Mouse (Mus musculus) MEL (cell line): Measurements from ENCODE around the gene Casr. TPM values are rescaled to one million over a fixed set of nuclear protein-coding genes. Genes with fewer than 3 reads are reported as not detected.

Experiments
- DNase-seq: peaks from one replicate; pipeline ENCODE4 v3.0.0; 2011; ENCODE audit warnings: low read depth, low spot score
- H3K27ac ChIP-seq: 2 replicates; pipeline ENCODE4 v1.5.1; 2012; ENCODE audit warnings: low read depth, mild to moderate bottlenecking, control low read depth, low read length, moderate library complexity; ENCODE audit not compliant: control insufficient read depth
- H3K27me3 ChIP-seq, 2 experiments: fragments of 150-350 bp in 1 of 2; sonication (generic) in 1 of 2; 2 replicates each; pipeline ENCODE4 v1.6.1; 2012; ENCODE audit warnings: low read length in 2 of 2, mild to moderate bottlenecking in 2 of 2, improper control_type of control experiment in 1 of 2, moderate library complexity in 1 of 2; ENCODE audit not compliant: insufficient read depth in 2 of 2, control insufficient read depth in 1 of 2
- H3K36me3 ChIP-seq, 2 experiments: 2 replicates each; pipeline ENCODE4 v1.6.1; 2012 to 2014; ENCODE audit warnings: low read length in 2 of 2, improper control_type of control experiment in 1 of 2, inconsistent platforms in 1 of 2, mild to moderate bottlenecking in 1 of 2; ENCODE audit not compliant: insufficient read depth in 2 of 2, control insufficient read depth in 1 of 2
- H3K4me1 ChIP-seq, 2 experiments: fragments of 150-350 bp in 1 of 2; sonication (generic) in 1 of 2; 2 replicates each; pipeline ENCODE4 v1.6.1; 2012; ENCODE audit warnings: low read length in 2 of 2, improper control_type of control experiment in 1 of 2, mild to moderate bottlenecking in 1 of 2; ENCODE audit not compliant: insufficient read depth in 2 of 2, control insufficient read depth in 1 of 2
- H3K4me3 ChIP-seq, 2 experiments: fragments of 150-350 bp in 1 of 2; sonication (generic) in 1 of 2; 2 replicates each; pipeline ENCODE4 v1.5.1; 2012; ENCODE audit warnings: low read depth in 2 of 2, low read length in 2 of 2, mild to moderate bottlenecking in 2 of 2, moderate library complexity in 2 of 2, control low read depth in 1 of 2, improper control_type of control experiment in 1 of 2; ENCODE audit not compliant: control insufficient read depth in 1 of 2, insufficient read depth in 1 of 2
- H3K79me2 ChIP-seq: 2 replicates; pipeline ENCODE4 v1.6.1; 2012; ENCODE audit warnings: mild to moderate bottlenecking, low read length, moderate library complexity; ENCODE audit not compliant: control insufficient read depth, poor library complexity, insufficient read depth
- H3K9ac ChIP-seq: 2 replicates; pipeline ENCODE4 v1.6.1; 2012; ENCODE audit warnings: low read depth, mild to moderate bottlenecking, control low read depth, low read length, moderate library complexity; ENCODE audit not compliant: control insufficient read depth, poor library complexity, severe bottlenecking
- H3K9me3 ChIP-seq: fragments of 150-350 bp; sonication (generic); replicated peaks from 2 replicates; pipeline ENCODE4 v1.6.1; 2012; ENCODE audit warnings: mild to moderate bottlenecking, low read length, improper control_type of control experiment, moderate library complexity; ENCODE audit not compliant: insufficient read depth
- CTCF ChIP-seq, 3 experiments: IDR thresholded peaks in 2 of 3; conservative IDR thresholded peaks in 1 of 3; 2 replicates each; pipeline ENCODE4 v1.5.1; 2011 to 2012; ENCODE audit warnings: low read length in 3 of 3, low read depth in 2 of 3, mild to moderate bottlenecking in 2 of 3, improper control_type of control experiment in 1 of 3, inconsistent platforms in 1 of 3, mixed read lengths in 1 of 3, moderate library complexity in 1 of 3; ENCODE audit not compliant: control insufficient read depth in 1 of 3, insufficient read depth in 1 of 3, poor library complexity in 1 of 3, severe bottlenecking in 1 of 3
- ELF1 ChIP-seq: IDR thresholded peaks from 2 replicates; pipeline ENCODE4 v1.6.1; 2014; ENCODE audit warnings: low read depth, mild to moderate bottlenecking, inconsistent platforms, low read length, improper control_type of control experiment, moderate library complexity
- EP300 ChIP-seq, 2 experiments: IDR thresholded peaks; 2 replicates each; pipeline ENCODE4 v1.6.1; 2011; ENCODE audit warnings: improper control_type of control experiment in 2 of 2, low read length in 2 of 2, low read depth in 1 of 2, mild to moderate bottlenecking in 1 of 2
- ETS1 ChIP-seq: IDR thresholded peaks from 2 replicates; pipeline ENCODE4 v1.6.1; 2012; ENCODE audit warnings: low read depth, mild to moderate bottlenecking, inconsistent platforms, low read length, improper control_type of control experiment, moderate library complexity
- GATA1 ChIP-seq: IDR thresholded peaks from 2 replicates; pipeline ENCODE4 v1.6.1; 2011; ENCODE audit warnings: low read depth, low read length, improper control_type of control experiment
- JUND ChIP-seq: IDR thresholded peaks from 2 replicates; pipeline ENCODE4 v1.6.1; 2011; ENCODE audit warnings: low read depth, mild to moderate bottlenecking, improper control_type of control experiment, low read length
- KAT2A ChIP-seq: conservative IDR thresholded peaks from 2 replicates; pipeline ENCODE4 v1.6.1; 2012; ENCODE audit warnings: low read depth, low read length, improper control_type of control experiment, inconsistent platforms
- MAX ChIP-seq: IDR thresholded peaks from 2 replicates; pipeline ENCODE4 v1.6.1; 2011; ENCODE audit warnings: low read length, improper control_type of control experiment
- MYB ChIP-seq: IDR thresholded peaks from 2 replicates; pipeline ENCODE4 v1.6.1; 2011; ENCODE audit warnings: mild to moderate bottlenecking, low read depth, low read length, improper control_type of control experiment
- NELFE ChIP-seq: IDR thresholded peaks from 2 replicates; pipeline ENCODE4 v1.6.1; 2011; ENCODE audit warnings: low read depth, low read length, improper control_type of control experiment
- NRF1 ChIP-seq: IDR thresholded peaks from 2 replicates; pipeline ENCODE4 v1.6.1; 2014; ENCODE audit warnings: low read depth, mild to moderate bottlenecking, inconsistent platforms, low read length, improper control_type of control experiment, moderate library complexity; ENCODE audit not compliant: poor library complexity, insufficient read depth, severe bottlenecking
- POLR2A ChIP-seq, 2 experiments: IDR thresholded peaks; 2 replicates each; pipeline ENCODE4 v1.6.1; 2011 to 2012; ENCODE audit warnings: low read length in 2 of 2, mild to moderate bottlenecking in 2 of 2, control low read depth in 1 of 2, improper control_type of control experiment in 1 of 2, low read depth in 1 of 2, moderate library complexity in 1 of 2; ENCODE audit not compliant: control insufficient read depth in 1 of 2, insufficient read depth in 1 of 2, poor library complexity in 1 of 2
- RAD21 ChIP-seq: IDR thresholded peaks from 2 replicates; pipeline ENCODE4 v1.6.1; 2011; ENCODE audit warnings: mild to moderate bottlenecking, low read depth, low read length, improper control_type of control experiment
- RCOR1 ChIP-seq: IDR thresholded peaks from 2 replicates; pipeline ENCODE4 v1.6.1; 2012; ENCODE audit warnings: low read depth, mild to moderate bottlenecking, inconsistent platforms, low read length, improper control_type of control experiment
- SMC3 ChIP-seq: IDR thresholded peaks from 2 replicates; pipeline ENCODE4 v1.6.1; 2011; ENCODE audit warnings: low read depth, low read length, improper control_type of control experiment
- TAL1 ChIP-seq: IDR thresholded peaks from 2 replicates; pipeline ENCODE4 v1.6.1; 2012; ENCODE audit warnings: mild to moderate bottlenecking, inconsistent platforms, low read length, moderate library complexity, mixed read lengths
- TBP ChIP-seq: IDR thresholded peaks from 2 replicates; pipeline ENCODE4 v1.8.0; 2011; ENCODE audit warnings: low read depth, low read length, improper control_type of control experiment
- UBTF ChIP-seq: IDR thresholded peaks from 2 replicates; pipeline ENCODE4 v1.6.1; 2012; ENCODE audit warnings: low read depth, mild to moderate bottlenecking, inconsistent platforms, low read length, improper control_type of control experiment, moderate library complexity, borderline replicate concordance; ENCODE audit not compliant: insufficient read depth
- USF2 ChIP-seq, 2 experiments: IDR thresholded peaks; 2 replicates each; pipeline ENCODE4 v1.6.1; 2011 to 2012; ENCODE audit warnings: improper control_type of control experiment in 2 of 2, low read length in 2 of 2, borderline replicate concordance in 1 of 2, inconsistent platforms in 1 of 2, low read depth in 1 of 2, mild to moderate bottlenecking in 1 of 2; ENCODE audit not compliant: insufficient read depth in 1 of 2
- ZC3H11A ChIP-seq: IDR thresholded peaks from 2 replicates; pipeline ENCODE4 v1.6.1; 2012; ENCODE audit warnings: low read depth, mild to moderate bottlenecking, inconsistent platforms, low read length, improper control_type of control experiment
- ZKSCAN1 ChIP-seq: IDR thresholded peaks from 2 replicates; pipeline ENCODE4 v1.6.1; 2012; ENCODE audit warnings: low read depth, mild to moderate bottlenecking, inconsistent platforms, low read length, improper control_type of control experiment, moderate library complexity
- ZMIZ1 ChIP-seq: IDR thresholded peaks from 2 replicates; pipeline ENCODE4 v1.6.1; 2012; ENCODE audit warnings: low read depth, mild to moderate bottlenecking, inconsistent platforms, low read length, improper control_type of control experiment, moderate library complexity
- ZNF384 ChIP-seq: IDR thresholded peaks from 2 replicates; pipeline ENCODE4 v1.6.1; 2012; ENCODE audit warnings: low read depth, mild to moderate bottlenecking, inconsistent platforms, low read length, improper control_type of control experiment
- polyA plus RNA-seq, 2 experiments: library from polyadenylated mRNA; stranded (reverse) in 1 of 2; unstranded in 1 of 2; fragments of >175 nt in 1 of 2; fragments of >200 nt in 1 of 2; gene quantifications; 2 replicates each; pipeline versions ENCODE4 v1.2.1 to v1.2.4; 2012; ENCODE audit warnings: low replicate concordance in 2 of 2, low read depth in 1 of 2; ENCODE audit not compliant: insufficient read length in 2 of 2, insufficient read depth in 1 of 2, missing spikeins in 1 of 2
- total RNA-seq: library from RNA; depleted of rRNA; stranded (reverse); fragments of 300-350 nt; gene quantifications from 2 replicates; pipeline ENCODE4 v1.2.3, GENCODE M21; 2012

Casr gene
- total and polyA plus RNA-seq, 3 experiments, result not detected

DNA sequence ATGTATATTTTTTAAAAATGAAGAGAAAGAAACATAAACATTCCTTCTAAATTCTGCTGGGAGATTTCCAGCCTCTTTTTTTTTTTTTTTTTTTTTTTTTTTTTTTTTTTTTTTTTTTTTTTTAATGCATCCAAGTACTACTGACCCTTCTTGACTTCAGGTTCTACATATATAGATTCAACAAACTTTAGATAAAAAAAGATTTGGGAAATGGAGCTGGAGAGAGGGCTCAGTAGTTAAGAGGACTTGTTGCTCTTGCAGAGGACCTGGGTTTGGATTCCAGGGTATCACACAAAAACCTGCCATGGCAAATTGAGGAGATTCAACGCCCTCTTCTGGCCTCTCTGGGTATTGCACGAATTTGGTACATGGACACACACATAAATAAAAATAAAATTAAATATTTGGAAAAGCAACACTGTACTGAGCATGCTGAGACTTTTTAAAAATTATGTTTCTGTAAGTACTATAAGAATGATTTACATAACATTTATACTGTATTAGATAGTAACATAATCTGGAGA, 91.9 kb downstream of the Casr start:
- peak; percentile 57 for DNase-seq
- Histone ChIP-seq H3K79me2 (no peaks in the 10 kb centered on the region), H3K4me3 (no peak overlapping the region), H3K4me1 (peaks cover 0 to 2% of the 10 kb centered on the region in 2 experiments; a peak in 1 of 4 replicates), H3K9me3 (no peaks in the 10 kb centered on the region), H3K9ac (no peak overlapping the region), H3K27ac (no peak overlapping the region), H3K27me3 (no peaks in the 10 kb centered on the region), H3K36me3 (no peaks in the 10 kb centered on the region)
- TF ChIP-seq MAX (no peak), CTCF (IDR thresholded peaks at IDR 0.05 in 2 of 3, conservative IDR thresholded peaks at IDR 0.05 in 1 of 3; ENCODE audit: control insufficient read depth in 1 of 3, insufficient read depth in 1 of 3, low read depth in 2 of 3, low read length in 3 of 3, poor library complexity in 1 of 3, severe bottlenecking in 1 of 3) (peak; percentile 31 to 52 (median 49); a peak in 5 of 6 replicates), TBP (no peak), MYB (no peak), RAD21 (peak; percentile 43), SMC3 (peak; percentile 44; the same call in 1 of the 2 replicates), ZNF384 (0 out of 2 replicates have a peak, but pooled peaks have one; percentile 20), ELF1 (no peak)

- H3K9ac ChIP-seq, result no peak overlapping the region
- no peaks in the 10 kb centered on the region for H3K36me3 ChIP-seq
- H3K9me3 ChIP-seq, result no peaks in the 10 kb centered on the region
- H3K27me3 ChIP-seq, result no peaks in the 10 kb centered on the region
- H3K4me1 ChIP-seq, result peaks cover 0 to 2% of the 10 kb centered on the region in 2 experiments; a peak in 1 of 4 replicates
- H3K79me2 ChIP-seq, result no peaks in the 10 kb centered on the region
- H3K4me3 ChIP-seq, result no peak overlapping the region
- no peak overlapping the region for H3K27ac ChIP-seq
- TF ChIP-seq NRF1 (no peak), MAX (no peak), MYB (no peak), ZC3H11A (no peak), ZMIZ1 (no peak), ETS1 (no peak), TAL1 (no peak), GATA1 (no peak), RAD21 (no peak), RCOR1 (no peak), EP300 (IDR thresholded peaks at IDR 0.05; ENCODE audit: low read depth in 1 of 2, low read length in 2 of 2) (no peak)
- DNase-seq, result no peak
Observed at GRCm38 (mm10) chr16:36469367-36469766, 92.6 kb downstream of the Casr start.

- no peak overlapping the region for H3K27ac ChIP-seq
- no peaks in the 10 kb centered on the region for H3K9me3 ChIP-seq
- no peaks in the 10 kb centered on the region for H3K36me3 ChIP-seq
- peak; percentile 49 for DNase-seq
- no peaks in the 10 kb centered on the region for H3K27me3 ChIP-seq
- TF ChIP-seq TAL1 (no peak), NELFE (no peak), EP300 (IDR thresholded peaks at IDR 0.05; ENCODE audit: low read depth in 1 of 2, low read length in 2 of 2) (no peak), CTCF (IDR thresholded peaks at IDR 0.05 in 2 of 3, conservative IDR thresholded peaks at IDR 0.05 in 1 of 3; ENCODE audit: control insufficient read depth in 1 of 3, insufficient read depth in 1 of 3, low read depth in 2 of 3, low read length in 3 of 3, poor library complexity in 1 of 3, severe bottlenecking in 1 of 3) (peak; percentile 44 to 58 (median 53)), KAT2A (no peak), ZC3H11A (0 out of 2 replicates have a peak, but pooled peaks have one; percentile 14), TBP (no peak), JUND (no peak), POLR2A (IDR thresholded peaks at IDR 0.05; ENCODE audit: control insufficient read depth in 1 of 2, insufficient read depth in 1 of 2, low read depth in 1 of 2, low read length in 2 of 2, poor library complexity in 1 of 2) (no peak), MYB (no peak), RAD21 (peak; percentile 52), ZKSCAN1 (no peak), SMC3 (peak; percentile 33), USF2 (IDR thresholded peaks at IDR 0.05; ENCODE audit: borderline replicate concordance in 1 of 2, insufficient read depth in 1 of 2, low read depth in 1 of 2, low read length in 2 of 2) (no peak), NRF1 (no peak), UBTF (no peak), MAX (no peak)
- no peaks in the 10 kb centered on the region for H3K79me2 ChIP-seq
- H3K4me1 ChIP-seq, result peaks cover 0 to 2% of the 10 kb centered on the region in 2 experiments; a peak in 1 of 4 replicates
- no peak overlapping the region for H3K4me3 ChIP-seq
- H3K9ac ChIP-seq, result no peak overlapping the region
Observed at GRCm38 (mm10) chr16:36468862-36469261, 93.1 kb downstream of the Casr start.
